Mouse (Mus musculus) liver, embryonic 15.5 days (tissue): ENCODE measurements at regions not wholly inside any gene's neighbourhood (a gene's known extent, or its start where the extent isn't known, plus 50 kb on each side); places are given as distances from the start of the nearest gene placed in this dataset.

Source experiments
- ATAC-seq: fragments of 200-750 bp; cut with Nextera tagmentation; 2 replicates; pipeline ENCODE4 v1.8.0; 2017; ENCODE audit warnings: moderate number of reproducible peaks, mild to moderate bottlenecking, moderate library complexity; ENCODE audit not compliant: insufficient read depth
- H3K27ac ChIP-seq: fragments of 300-500 bp; sonication (generic); replicated peaks from 2 replicates; pipeline ENCODE4 v1.5.1; 2015; ENCODE audit warnings: mild to moderate bottlenecking, inconsistent platforms
- H3K27me3 ChIP-seq: fragments of 300-500 bp; sonication (generic); 2 replicates; pipeline ENCODE4 v1.6.1; 2015; ENCODE audit warnings: mild to moderate bottlenecking, inconsistent platforms
- H3K36me3 ChIP-seq: fragments of 300-500 bp; sonication (generic); replicated peaks from 2 replicates; pipeline ENCODE4 v1.6.1; 2015; ENCODE audit warnings: moderate library complexity, mild to moderate bottlenecking, inconsistent platforms
- H3K4me1 ChIP-seq: fragments of 300-500 bp; sonication (generic); replicated peaks from 2 replicates; pipeline ENCODE4 v1.6.1; 2015; ENCODE audit warnings: inconsistent platforms
- H3K4me2 ChIP-seq: fragments of 300-500 bp; sonication (generic); 2 replicates; pipeline ENCODE4 v1.6.1; 2015; ENCODE audit warnings: moderate library complexity, mild to moderate bottlenecking, inconsistent platforms
- H3K4me3 ChIP-seq: fragments of 300-500 bp; sonication (generic); replicated peaks from 2 replicates; pipeline ENCODE4 v1.5.1; 2015; ENCODE audit warnings: mild to moderate bottlenecking, inconsistent platforms
- H3K9ac ChIP-seq: fragments of 300-500 bp; sonication (generic); 2 replicates; pipeline ENCODE4 v1.6.1; 2015; ENCODE audit warnings: moderate library complexity, mild to moderate bottlenecking, inconsistent platforms
- H3K9me3 ChIP-seq: fragments of 300-500 bp; sonication (generic); replicated peaks from 2 replicates; pipeline ENCODE4 v1.6.1; 2016; ENCODE audit warnings: inconsistent platforms
- whole genome bisulfite sequencing: fragments of 180-500 bp; shearing (Covaris S2); methylation state at CpG from one replicate; pipeline ENCODE4 v1.1.7; 2015; ENCODE audit warnings: mixed read lengths; ENCODE audit not compliant: insufficient replicate concordance; 5-methylcytosine and 5-hydroxymethylcytosine counted together

GRCm38 (mm10) chr4:54095200-54095930 is 269.5 kb downstream of the Tmem38b start:
- H3K9ac ChIP-seq: no peak overlapping the region

GRCm38 (mm10) chr4:54097543-54097942 is 271.7 kb downstream of the Tmem38b start:
- Histone ChIP-seq H3K4me1 (no peaks in the 10 kb centered on the region), H3K27ac (no peak overlapping the region), H3K9ac (no peak overlapping the region), H3K36me3 (no peaks in the 10 kb centered on the region), H3K4me2 (no peak overlapping the region), H3K27me3 (no peaks in the 10 kb centered on the region), H3K9me3 (no peaks in the 10 kb centered on the region), H3K4me3 (no peak overlapping the region)
- WGBS: 37% methylated on average over 2 of the region's 2 CpGs
- ATAC-seq: no peak

More at GRCm38 (mm10) chr4:54095200-54095930, 269.5 kb downstream of the Tmem38b start:
- H3K4me1 ChIP-seq: no peaks in the 10 kb centered on the region
- H3K27me3 ChIP-seq: no peaks in the 10 kb centered on the region
- no peak overlapping the region for H3K27ac ChIP-seq
- no peak for ATAC-seq
- H3K9me3 ChIP-seq: no peaks in the 10 kb centered on the region
- H3K36me3 ChIP-seq: no peaks in the 10 kb centered on the region
- 47% methylated on average over 4 of the region's 4 CpGs for WGBS
- no peak overlapping the region for H3K4me3 ChIP-seq
- H3K4me2 ChIP-seq: no peak overlapping the region

GRCm38 (mm10) chr4:54100282-54100681 is 274.4 kb downstream of the Tmem38b start:
- no peak overlapping the region for H3K4me2 ChIP-seq
- no peak overlapping the region for H3K27ac ChIP-seq
- no peaks in the 10 kb centered on the region for H3K9me3 ChIP-seq
- ATAC-seq: no peak
- H3K4me3 ChIP-seq: no peak overlapping the region
- no peaks in the 10 kb centered on the region for H3K4me1 ChIP-seq
- H3K9ac ChIP-seq: no peak overlapping the region
- H3K27me3 ChIP-seq: no peaks in the 10 kb centered on the region
- H3K36me3 ChIP-seq: no peaks in the 10 kb centered on the region

GRCm38 (mm10) chr4:54106976-54107375 is 281.1 kb downstream of the Tmem38b start:
- Histone ChIP-seq H3K27ac (no peak overlapping the region), H3K4me2 (no peak overlapping the region), H3K36me3 (no peaks in the 10 kb centered on the region), H3K27me3 (no peaks in the 10 kb centered on the region), H3K9me3 (no peaks in the 10 kb centered on the region), H3K4me3 (no peak overlapping the region), H3K9ac (no peak overlapping the region), H3K4me1 (no peaks in the 10 kb centered on the region)
- 54% methylated on average over 4 of the region's 4 CpGs for WGBS
- no peak for ATAC-seq

GRCm38 (mm10) chr4:54116310-54116709 is 290.5 kb downstream of the Tmem38b start:
- Histone ChIP-seq H3K4me2 (no peak overlapping the region), H3K9me3 (no peaks in the 10 kb centered on the region), H3K4me1 (no peaks in the 10 kb centered on the region), H3K9ac (no peak overlapping the region), H3K27ac (no peak overlapping the region), H3K36me3 (no peaks in the 10 kb centered on the region), H3K27me3 (no peaks in the 10 kb centered on the region), H3K4me3 (no peak overlapping the region)
- no peak for ATAC-seq
- 61% methylated on average over 2 of the region's 2 CpGs for WGBS

- no peaks in the 10 kb centered on the region for H3K9me3 ChIP-seq
- H3K9ac ChIP-seq: no peak overlapping the region
- H3K4me1 ChIP-seq: no peaks in the 10 kb centered on the region
- no peak overlapping the region for H3K4me3 ChIP-seq
- ATAC-seq: no peak
- WGBS: 68% methylated on average over 6 of the region's 6 CpGs
- no peak overlapping the region for H3K27ac ChIP-seq
- H3K4me2 ChIP-seq: no peak overlapping the region
- no peaks in the 10 kb centered on the region for H3K36me3 ChIP-seq
- H3K27me3 ChIP-seq: no peaks in the 10 kb centered on the region
These were observed 292.5 kb downstream of the Tmem38b start for GRCm38 (mm10) chr4:54118179-54118846.

- ATAC-seq: no peak
These were observed 303.2 kb downstream of the Tmem38b start for GRCm38 (mm10) chr4:54128717-54129698.

GRCm38 (mm10) chr4:54156146-54156545 is 330.3 kb downstream of the Tmem38b start:
- ATAC-seq: no peak
- Histone ChIP-seq H3K27ac (no peak overlapping the region), H3K36me3 (no peaks in the 10 kb centered on the region), H3K27me3 (no peaks in the 10 kb centered on the region), H3K4me2 (no peak overlapping the region), H3K4me1 (no peaks in the 10 kb centered on the region), H3K4me3 (no peak overlapping the region), H3K9me3 (no peaks in the 10 kb centered on the region), H3K9ac (no peak overlapping the region)
- WGBS: 64% methylated on average over 4 of the region's 4 CpGs

More at GRCm38 (mm10) chr4:54128717-54129698, 303.2 kb downstream of the Tmem38b start:
- Histone ChIP-seq H3K4me1 (no peaks in the 10 kb centered on the region), H3K9me3 (no peaks in the 10 kb centered on the region), H3K36me3 (no peaks in the 10 kb centered on the region), H3K9ac (no peak overlapping the region), H3K4me3 (no peak overlapping the region), H3K27me3 (no peaks in the 10 kb centered on the region), H3K4me2 (no peak overlapping the region), H3K27ac (no peak overlapping the region)
- 43% methylated on average over 8 of the region's 8 CpGs for WGBS

- Histone ChIP-seq H3K27ac (no peak overlapping the region), H3K27me3 (no peaks in the 10 kb centered on the region)
- WGBS: 72% methylated on average over 9 of the region's 9 CpGs
These were observed 335.6 kb downstream of the Tmem38b start for GRCm38 (mm10) chr4:54161337-54161993.

GRCm38 (mm10) chr4:54162308-54162707 is 336.5 kb downstream of the Tmem38b start:
- no peaks in the 10 kb centered on the region for H3K4me1 ChIP-seq
- no peaks in the 10 kb centered on the region for H3K9me3 ChIP-seq
- no peaks in the 10 kb centered on the region for H3K27me3 ChIP-seq
- ATAC-seq: no peak
- H3K36me3 ChIP-seq: no peaks in the 10 kb centered on the region
- H3K4me3 ChIP-seq: no peak overlapping the region
- no peak overlapping the region for H3K9ac ChIP-seq
- no peak overlapping the region for H3K4me2 ChIP-seq
- H3K27ac ChIP-seq: no peak overlapping the region
- WGBS: 62% methylated on average over 8 of the region's 8 CpGs

More at GRCm38 (mm10) chr4:54161337-54161993, 335.6 kb downstream of the Tmem38b start:
- H3K4me3 ChIP-seq: no peak overlapping the region
- H3K4me1 ChIP-seq: no peaks in the 10 kb centered on the region
- H3K9ac ChIP-seq: no peak overlapping the region
- no peaks in the 10 kb centered on the region for H3K9me3 ChIP-seq
- H3K4me2 ChIP-seq: no peak overlapping the region
- H3K36me3 ChIP-seq: no peaks in the 10 kb centered on the region
- no peak for ATAC-seq
